Mouse (Mus musculus) thymus, adult 2 months (tissue): ENCODE results near the gene 1700029J07Rik. TPM values are rescaled to one million over a fixed set of nuclear protein-coding genes. Genes with fewer than 3 reads are reported as not detected.

ENCODE experiments used
- DNase-seq: peaks from one replicate; pipeline ENCODE4 v3.0.0; 2021
- H3K27ac ChIP-seq: fragments of 200-500 bp; 2 replicates; pipeline ENCODE4 v1.5.1; 2012; ENCODE audit warnings: low read length, control low read depth; ENCODE audit not compliant: control insufficient read depth, insufficient read depth
- H3K27me3 ChIP-seq: fragments of 200-500 bp; 2 replicates; pipeline ENCODE4 v1.6.1; 2012; ENCODE audit warnings: mild to moderate bottlenecking, low read length, moderate library complexity, mixed read lengths; ENCODE audit not compliant: control insufficient read depth, insufficient read depth
- H3K36me3 ChIP-seq: fragments of 200-500 bp; 2 replicates; pipeline ENCODE4 v1.6.1; 2012; ENCODE audit warnings: mild to moderate bottlenecking, low read length, moderate library complexity; ENCODE audit not compliant: control insufficient read depth, insufficient read depth
- H3K4me1 ChIP-seq: fragments of 200-500 bp; replicated peaks from 2 replicates; pipeline ENCODE4 v1.6.1; 2012; ENCODE audit warnings: low read length; ENCODE audit not compliant: control insufficient read depth, insufficient read depth
- H3K4me3 ChIP-seq: fragments of 200-500 bp; 2 replicates; pipeline ENCODE4 v1.5.1; 2012; ENCODE audit warnings: mild to moderate bottlenecking, low read length, control low read depth, moderate library complexity; ENCODE audit not compliant: control insufficient read depth, insufficient read depth
- CTCF ChIP-seq: fragments of 200-500 bp; IDR thresholded peaks from 2 replicates; pipeline ENCODE4 v1.5.1; 2012; ENCODE audit warnings: mild to moderate bottlenecking, control low read depth, low read length, moderate library complexity, borderline replicate concordance; ENCODE audit not compliant: control insufficient read depth, poor library complexity, insufficient read depth; ENCODE audit errors: extremely low read depth
- POLR2A ChIP-seq: fragments of 200-500 bp; IDR thresholded peaks from 2 replicates; pipeline ENCODE4 v1.6.1; 2012; ENCODE audit warnings: mild to moderate bottlenecking, low read length, control low read depth, moderate library complexity; ENCODE audit not compliant: control insufficient read depth, poor library complexity, insufficient read depth; ENCODE audit errors: extremely low read depth
- WGBS: fragments of 180-500 bp; shearing (Covaris S2); methylation state at CpG from one replicate; pipeline ENCODE4 v1.1.7; 2018; 5-methylcytosine and 5-hydroxymethylcytosine counted together
- polyA plus RNA-seq: library from polyadenylated mRNA; depleted of rRNA; stranded (reverse); fragments of >200 nt; gene quantifications from 2 replicates; pipeline ENCODE4 v1.2.3, GENCODE M21; 2012; rRNA removed

1700029J07Rik gene
- 0.19 and 0.27 TPM in 2 replicates for polyA plus RNA-seq

DNA sequence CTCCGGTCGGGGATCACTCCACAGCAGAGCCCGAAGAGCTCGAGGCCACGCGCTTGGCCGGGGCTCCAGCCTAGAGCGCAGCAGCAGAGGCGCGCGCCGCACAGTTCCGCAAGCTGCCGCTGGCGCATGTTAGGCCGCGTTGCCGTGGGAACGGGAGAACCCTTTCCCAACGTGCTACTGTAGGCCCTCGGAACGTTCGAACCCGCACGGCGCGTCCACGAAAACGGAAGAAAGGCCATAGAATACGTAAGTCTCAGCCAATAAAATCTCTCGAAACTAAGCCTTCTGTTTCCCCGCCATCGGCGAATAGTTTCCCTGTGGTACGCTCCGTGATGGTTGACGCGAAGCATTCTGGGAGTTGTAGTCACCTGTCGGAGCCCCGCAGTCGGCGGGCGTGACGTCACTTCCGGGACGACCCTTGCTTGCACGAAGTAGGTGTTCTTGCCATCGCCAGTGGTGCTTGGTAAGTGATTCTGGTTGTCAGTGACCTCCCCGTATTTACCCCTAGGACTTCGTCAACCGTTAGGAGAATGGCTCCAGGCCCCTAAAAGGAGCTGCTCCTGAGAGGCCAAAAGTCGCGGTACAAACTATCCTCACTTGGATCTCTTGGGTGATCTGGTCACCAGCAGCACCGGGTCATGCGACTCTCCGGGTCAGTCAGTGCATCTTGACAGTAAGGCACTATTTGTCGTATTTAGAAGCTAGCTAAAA lies at the start of gene 1700029J07Rik, which contains the start of gene Ufsp2:
1700029J07Rik (minus strand) TSS at position 127 of the 711 bp plus-strand sequence.
Ufsp2 (plus strand) TSS at position 403 of the 711 bp plus-strand sequence.
- Histone ChIP-seq H3K27me3 (no peaks in the 10 kb centered on the region), H3K36me3 (no peaks in the 10 kb centered on the region), H3K4me1 (peaks cover 7% of the 10 kb centered on the region), H3K4me3 (peak within 1 kb of the TSS; percentile 66), H3K27ac (no peak within 1 kb of the TSS)
- WGBS: under 1% methylated on average over 57 of the region's 57 CpGs
- peak; percentile 97 for DNase-seq
- TF ChIP-seq POLR2A: peak; percentile 32; the same call in 1 of the 2 replicates
- TF ChIP-seq CTCF: peak; percentile 64; the same call in 1 of the 2 replicates

DNA sequence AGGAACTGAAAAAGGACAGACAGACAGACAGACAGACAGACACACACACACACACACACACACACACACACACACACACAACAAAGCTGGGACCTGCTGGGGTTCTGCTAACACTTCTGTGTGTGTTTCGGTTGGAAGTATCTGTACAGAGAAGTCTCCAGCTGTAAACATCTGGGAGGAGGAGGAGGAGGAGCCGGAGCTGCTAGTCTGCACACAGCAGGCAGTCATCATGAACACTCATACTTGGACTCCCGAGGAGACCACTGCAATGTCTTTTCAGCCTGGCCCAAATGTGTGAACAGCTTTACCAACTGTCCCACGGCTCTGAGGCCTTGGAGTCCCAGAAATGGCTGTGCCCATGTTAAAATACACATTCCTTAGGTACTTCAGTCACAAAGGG lies 49.3 kb upstream of the 1700029J07Rik start:
- no peak for DNase-seq
- 90% methylated on average over 4 of the region's 4 CpGs for WGBS
- no peak overlapping the region for H3K4me3 ChIP-seq
- H3K27ac ChIP-seq: no peak overlapping the region
- no peak for TF ChIP-seq CTCF
- TF ChIP-seq POLR2A: no peak
- H3K4me1 ChIP-seq: no peaks in the 10 kb centered on the region
- H3K36me3 ChIP-seq: no peaks in the 10 kb centered on the region
- H3K27me3 ChIP-seq: no peaks in the 10 kb centered on the region

DNA sequence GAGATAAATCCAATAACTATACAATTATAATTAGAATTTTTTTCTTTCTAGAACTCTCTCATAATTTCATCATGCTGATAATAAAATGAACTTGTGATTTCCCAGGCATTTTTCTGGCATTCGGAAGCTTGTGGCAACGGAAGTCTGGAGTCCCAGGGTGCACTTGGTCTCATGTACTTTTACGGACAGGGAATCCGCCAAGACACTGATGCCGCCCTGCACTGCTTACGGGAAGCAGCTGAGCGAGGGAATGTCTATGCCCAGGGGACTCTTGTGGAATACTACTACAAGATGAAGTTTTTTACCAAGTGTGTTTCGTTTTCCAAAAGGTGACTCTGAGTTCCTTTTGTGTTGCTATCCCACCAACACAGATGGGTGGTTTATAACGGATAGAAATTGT lies 47.7 kb upstream of the 1700029J07Rik start:
- H3K27ac ChIP-seq: no peak overlapping the region
- TF ChIP-seq CTCF (no peak), POLR2A (no peak)
- WGBS: 95% methylated on average over 9 of the region's 9 CpGs
- no peaks in the 10 kb centered on the region for H3K27me3 ChIP-seq
- H3K36me3 ChIP-seq: no peaks in the 10 kb centered on the region
- DNase-seq: no peak
- H3K4me3 ChIP-seq: no peak overlapping the region
- H3K4me1 ChIP-seq: no peaks in the 10 kb centered on the region

DNA sequence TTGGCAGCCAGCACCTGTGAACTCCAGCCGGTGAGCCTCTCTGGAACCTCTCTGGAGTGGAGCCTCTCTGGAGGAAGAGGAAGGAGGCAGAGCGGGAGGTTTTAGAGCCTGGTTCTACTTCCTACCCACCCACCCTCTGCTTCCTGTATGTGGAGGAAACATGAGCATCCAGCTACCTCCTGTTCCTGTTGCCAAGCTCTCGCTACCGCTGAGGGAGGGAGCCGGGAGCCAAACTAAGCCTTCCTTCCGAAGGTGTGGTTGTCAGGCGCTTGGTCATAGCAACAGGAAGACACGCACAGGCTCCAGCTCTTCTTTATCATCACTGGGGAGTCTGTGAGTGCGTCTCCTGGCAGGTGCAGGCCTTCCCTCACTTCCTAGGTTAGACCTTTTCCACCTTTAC lies 47.2 kb upstream of the 1700029J07Rik start:
- Histone ChIP-seq H3K4me1 (no peaks in the 10 kb centered on the region), H3K27me3 (no peaks in the 10 kb centered on the region), H3K4me3 (no peak overlapping the region), H3K27ac (no peak overlapping the region), H3K36me3 (no peaks in the 10 kb centered on the region)
- WGBS: 85% methylated on average over 9 of the region's 9 CpGs
- TF ChIP-seq CTCF (no peak), POLR2A (no peak)
- DNase-seq: no peak

DNA sequence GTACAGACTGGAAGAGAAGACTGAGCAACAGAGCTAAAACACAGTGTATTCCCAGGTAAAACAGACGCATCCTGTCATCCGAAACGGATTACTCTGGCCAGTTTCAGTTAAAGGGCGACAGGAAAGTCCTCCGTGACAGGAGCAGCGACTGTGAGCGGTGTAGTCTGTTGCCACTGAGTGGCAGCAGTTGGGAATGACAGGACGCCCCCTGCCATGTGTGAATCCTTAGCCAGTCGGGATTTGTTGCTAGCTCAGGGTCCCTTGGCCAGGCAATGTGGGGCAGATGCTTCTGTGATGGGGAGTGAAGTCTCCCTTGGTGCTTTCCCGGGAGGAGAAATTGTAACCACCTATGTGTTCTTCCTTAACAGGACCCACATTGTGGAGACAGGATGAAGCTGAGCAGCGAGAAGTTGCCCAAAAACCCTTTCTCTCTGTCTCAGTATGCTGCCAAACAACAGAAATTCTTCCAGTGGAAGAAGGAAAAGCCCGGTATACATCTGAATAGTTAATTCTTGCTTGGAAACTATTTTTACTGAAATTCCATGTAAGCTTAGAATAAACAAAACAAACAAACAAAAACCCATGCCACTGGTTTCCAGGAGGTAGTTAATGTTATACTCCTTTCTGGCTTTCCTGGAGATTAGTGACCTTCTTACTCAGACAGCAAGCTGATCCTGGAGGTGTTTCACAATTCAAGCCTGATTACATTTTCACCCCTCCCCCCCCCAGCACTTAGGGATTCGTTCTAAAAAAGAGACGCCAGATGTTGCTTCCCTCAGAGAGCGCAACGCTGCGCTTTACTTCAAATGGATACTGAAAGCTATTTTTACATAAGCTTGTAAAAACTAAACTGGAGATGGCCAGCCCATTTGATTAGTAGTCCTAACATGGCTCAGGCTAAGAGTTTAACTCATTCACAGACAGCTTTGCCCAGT lies 36.0 kb upstream of the 1700029J07Rik start:
- TF ChIP-seq CTCF (no peak), POLR2A (no peak)
- no peak overlapping the region for H3K4me3 ChIP-seq
- no peaks in the 10 kb centered on the region for H3K27me3 ChIP-seq
- WGBS: 60% methylated on average over 17 of the region's 17 CpGs
- no peaks in the 10 kb centered on the region for H3K4me1 ChIP-seq
- no peak overlapping the region for H3K27ac ChIP-seq
- DNase-seq: no peak
- no peaks in the 10 kb centered on the region for H3K36me3 ChIP-seq

DNA sequence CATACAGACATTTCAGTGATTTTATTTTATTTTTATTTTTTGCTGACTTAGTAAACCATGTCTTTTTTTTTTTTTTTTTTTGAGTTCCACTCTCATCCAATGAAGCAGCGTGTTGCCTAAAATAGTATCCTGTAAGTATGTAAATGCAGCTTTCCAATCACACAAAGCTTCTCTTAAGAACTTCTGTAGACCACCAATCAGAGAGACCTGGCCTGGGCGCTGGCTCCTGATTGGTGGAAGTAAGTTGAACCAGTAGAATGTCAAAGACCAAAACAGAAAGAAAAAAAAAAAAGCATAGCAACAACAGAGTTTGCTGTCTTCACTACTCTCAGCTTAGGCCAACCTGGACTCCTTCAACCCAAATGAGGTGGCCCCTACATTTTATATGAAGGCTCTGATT lies 35.3 kb upstream of the 1700029J07Rik start:
- no peaks in the 10 kb centered on the region for H3K4me1 ChIP-seq
- no peaks in the 10 kb centered on the region for H3K27me3 ChIP-seq
- DNase-seq: no peak
- H3K36me3 ChIP-seq: no peaks in the 10 kb centered on the region
- no peak overlapping the region for H3K4me3 ChIP-seq
- H3K27ac ChIP-seq: no peak overlapping the region
- 90% methylated on average over 2 of the region's 2 CpGs for WGBS
- TF ChIP-seq POLR2A (no peak), CTCF (no peak)
